Mouse (Mus musculus) neural tube, embryonic 14.5 days (tissue): ENCODE measurements around the gene Il13. TPM values are rescaled to one million over a fixed set of nuclear protein-coding genes. Genes with fewer than 3 reads are reported as not detected.
A peak's percentile ranks its signal among the peaks of the same experiment; 100 is the strongest.

Source experiments
- ATAC-seq: fragments of 200-750 bp; cut with Nextera tagmentation; 2 replicates; pipeline ENCODE4 v1.8.0; 2017; ENCODE audit warnings: low read depth, mild to moderate bottlenecking, moderate TSS enrichment, moderate library complexity
- H3K27ac ChIP-seq: fragments of 300-500 bp; sonication (generic); 2 replicates; pipeline ENCODE4 v1.5.1; 2014; ENCODE audit warnings: low read depth, mild to moderate bottlenecking, control low read depth, low read length, moderate library complexity, mixed read lengths
- H3K27me3 ChIP-seq: fragments of 300-500 bp; sonication (generic); 2 replicates; pipeline ENCODE4 v1.6.1; 2014; ENCODE audit warnings: low read length; ENCODE audit not compliant: control insufficient read depth, insufficient read depth
- H3K36me3 ChIP-seq: fragments of 300-500 bp; sonication (generic); 2 replicates; pipeline ENCODE4 v1.6.1; 2014; ENCODE audit warnings: low read length, mixed read lengths; ENCODE audit not compliant: control insufficient read depth, insufficient read depth
- H3K4me1 ChIP-seq: fragments of 300-500 bp; sonication (generic); 2 replicates; pipeline ENCODE4 v1.6.1; 2014; ENCODE audit warnings: low read length; ENCODE audit not compliant: control insufficient read depth, insufficient read depth
- H3K4me2 ChIP-seq: fragments of 300-500 bp; sonication (generic); 2 replicates; pipeline ENCODE4 v1.6.1; 2014; ENCODE audit warnings: mild to moderate bottlenecking, low read depth, low read length, control low read depth
- H3K4me3 ChIP-seq: fragments of 300-500 bp; sonication (generic); 2 replicates; pipeline ENCODE4 v1.5.1; 2014; ENCODE audit warnings: low read depth, low read length, control low read depth, mixed read lengths
- H3K9ac ChIP-seq: fragments of 300-500 bp; sonication (generic); replicated peaks from 2 replicates; pipeline ENCODE4 v1.6.1; 2014; ENCODE audit warnings: low read depth, mild to moderate bottlenecking, control low read depth, low read length, mixed read lengths
- H3K9me3 ChIP-seq: fragments of 300-500 bp; sonication (generic); 2 replicates; pipeline ENCODE4 v1.6.1; 2016; ENCODE audit warnings: low read length; ENCODE audit not compliant: control insufficient read depth
- WGBS: fragments of 180-500 bp; shearing (Covaris S2); extraction: QIAGEN DNeasy Blood & Tissue Kit; methylation state at CpG from one replicate; pipeline ENCODE4 v1.1.7; 2014; 5-methylcytosine and 5-hydroxymethylcytosine counted together
- polyA plus RNA-seq: library from polyadenylated mRNA; unstranded; fragments of >200 nt; fragmentation: Nextera tagmentation; extraction: Ambion mirVana; gene quantifications from 2 replicates; pipeline ENCODE4 v1.2.1, GENCODE M21; 2014

Gene Il13
- polyA plus RNA-seq, 1 experiment from 2014 or later, result not detected

DNA sequence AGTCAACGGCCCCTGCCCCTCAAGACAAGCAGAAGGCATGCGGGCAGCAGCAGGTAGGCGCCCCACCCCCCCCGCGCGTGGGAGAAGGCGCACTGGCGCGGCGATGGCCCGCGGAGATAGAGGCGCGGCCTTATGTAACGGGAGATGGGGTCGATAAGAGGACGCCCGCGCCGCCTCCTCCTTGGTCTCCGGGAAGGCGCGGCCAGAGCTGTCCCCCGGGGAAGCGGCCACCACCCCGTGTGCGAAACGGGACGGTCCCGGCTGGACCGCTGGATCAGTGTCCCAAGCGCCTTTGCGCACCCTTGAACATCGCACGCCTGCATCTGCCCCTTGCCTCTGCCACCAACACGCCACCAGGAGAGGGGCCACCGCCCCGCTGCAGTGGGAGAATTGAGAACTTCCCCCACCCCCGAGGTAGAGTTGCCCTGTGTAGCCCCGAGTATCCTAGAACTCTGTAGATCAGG is 1.7 kb upstream of the Il13 start:
- Histone ChIP-seq H3K9ac (no peak overlapping the region), H3K27ac (no peak overlapping the region), H3K9me3 (no peaks in the 10 kb centered on the region), H3K4me3 (peak overlapping the region; percentile 28), H3K4me2 (peak overlapping the region; percentile 55), H3K27me3 (peaks cover 4% of the 10 kb centered on the region; the same call in 1 of the 2 replicates), H3K4me1 (peaks cover 3% of the 10 kb centered on the region; the same call in 1 of the 2 replicates), H3K36me3 (no peaks in the 10 kb centered on the region)
- 3% methylated on average over 39 of the region's 40 CpGs for WGBS
- no peak for ATAC-seq

DNA sequence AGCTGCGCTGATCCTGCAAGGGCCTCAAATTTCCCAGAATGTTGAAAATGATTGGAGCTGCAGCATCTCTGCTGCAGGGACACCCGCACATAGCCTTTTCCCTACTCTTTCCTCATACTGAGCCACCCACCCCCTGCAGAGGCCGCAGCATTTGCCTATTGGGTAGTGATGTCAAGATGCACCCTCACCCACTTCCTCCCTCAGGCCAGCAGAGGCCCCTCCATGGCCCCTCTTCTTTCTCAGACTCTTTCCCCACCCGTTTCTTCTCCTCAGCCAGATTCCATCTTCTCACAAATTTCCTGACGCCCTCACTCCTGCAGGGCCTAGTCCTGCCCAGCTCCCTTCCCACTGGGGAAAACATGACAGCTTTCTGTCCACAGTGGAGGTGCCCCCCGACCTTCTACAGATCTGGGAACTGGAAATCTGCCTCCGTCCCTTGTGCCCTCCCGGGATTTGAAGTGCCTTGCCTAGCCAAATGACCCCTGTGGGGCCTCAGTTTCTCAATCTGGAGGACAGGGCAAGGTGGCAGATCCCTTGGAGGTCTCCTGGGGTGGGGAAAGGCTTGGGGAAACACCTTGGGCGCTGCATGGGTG is 1.2 kb upstream of the Il13 start:
- Histone ChIP-seq H3K9me3 (no peaks in the 10 kb centered on the region), H3K27ac (no peak overlapping the region), H3K4me2 (peak overlapping the region; percentile 55), H3K36me3 (no peaks in the 10 kb centered on the region), H3K4me3 (peak overlapping the region; percentile 28), H3K27me3 (peaks cover 4% of the 10 kb centered on the region; the same call in 1 of the 2 replicates), H3K4me1 (peaks cover 3% of the 10 kb centered on the region; the same call in 1 of the 2 replicates), H3K9ac (no peak overlapping the region)
- 49% methylated on average over 9 of the region's 9 CpGs for WGBS
- no peak for ATAC-seq

DNA sequence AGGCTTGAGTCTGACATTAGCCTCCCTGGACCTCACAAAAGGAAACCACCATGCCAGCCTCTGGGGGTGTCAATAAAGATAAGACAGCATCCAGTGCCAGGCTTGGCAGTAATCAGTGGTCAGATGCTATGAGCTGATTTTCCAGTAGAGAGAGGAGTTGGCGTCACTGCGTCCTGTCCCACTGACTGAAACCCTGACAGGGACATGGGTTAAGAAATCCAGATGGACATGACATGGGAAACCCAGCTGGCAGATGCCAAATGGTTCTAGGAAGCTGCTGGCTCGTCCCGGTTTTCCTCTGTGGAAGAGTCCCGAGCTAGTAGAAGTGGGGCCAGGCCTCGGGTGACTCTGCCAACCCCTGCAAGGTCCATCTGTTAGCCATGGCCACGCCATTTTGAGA is 858 bp downstream of the Il13 start:
- no peak overlapping the region for H3K4me2 ChIP-seq
- H3K4me3 ChIP-seq, result no peak overlapping the region
- peaks cover 3% of the 10 kb centered on the region; the same call in 1 of the 2 replicates for H3K4me1 ChIP-seq
- no peaks in the 10 kb centered on the region for H3K36me3 ChIP-seq
- no peak for ATAC-seq
- H3K27ac ChIP-seq, result no peak overlapping the region
- no peak overlapping the region for H3K9ac ChIP-seq
- WGBS, result 90% methylated on average over 7 of the region's 7 CpGs
- H3K9me3 ChIP-seq, result no peaks in the 10 kb centered on the region
- H3K27me3 ChIP-seq, result peaks cover 4% of the 10 kb centered on the region; the same call in 1 of the 2 replicates

DNA sequence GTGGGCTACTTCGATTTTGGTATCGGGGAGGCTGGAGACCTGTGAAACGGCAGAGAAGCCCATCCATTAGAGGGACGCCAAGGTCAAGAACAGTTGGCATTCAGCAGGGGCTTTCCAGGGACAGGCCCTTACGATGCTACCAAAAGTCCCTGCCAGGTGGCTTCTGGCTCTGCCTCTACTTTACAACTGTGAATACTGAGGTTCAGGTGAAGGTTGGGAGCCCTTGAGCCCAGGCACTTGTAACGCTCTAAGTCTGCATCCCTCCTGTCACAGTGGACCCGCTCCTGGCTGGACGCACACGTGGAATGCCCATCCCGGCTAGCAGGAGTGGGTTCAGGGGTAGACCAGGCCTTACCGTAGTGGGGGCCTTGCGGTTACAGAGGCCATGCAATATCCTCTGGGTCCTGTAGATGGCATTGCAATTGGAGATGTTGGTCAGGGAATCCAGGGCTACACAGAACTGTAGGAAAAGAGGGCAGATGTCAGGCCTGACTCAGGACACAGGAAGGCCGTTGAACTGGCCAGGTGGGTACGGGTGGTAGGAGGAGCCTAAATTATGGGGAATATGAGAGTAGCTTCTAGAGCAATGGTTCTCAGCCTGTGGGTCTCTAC is 2.3 kb downstream of the Il13 start:
- H3K36me3 ChIP-seq, result no peaks in the 10 kb centered on the region
- 76% methylated on average over 14 of the region's 14 CpGs for WGBS

DNA sequence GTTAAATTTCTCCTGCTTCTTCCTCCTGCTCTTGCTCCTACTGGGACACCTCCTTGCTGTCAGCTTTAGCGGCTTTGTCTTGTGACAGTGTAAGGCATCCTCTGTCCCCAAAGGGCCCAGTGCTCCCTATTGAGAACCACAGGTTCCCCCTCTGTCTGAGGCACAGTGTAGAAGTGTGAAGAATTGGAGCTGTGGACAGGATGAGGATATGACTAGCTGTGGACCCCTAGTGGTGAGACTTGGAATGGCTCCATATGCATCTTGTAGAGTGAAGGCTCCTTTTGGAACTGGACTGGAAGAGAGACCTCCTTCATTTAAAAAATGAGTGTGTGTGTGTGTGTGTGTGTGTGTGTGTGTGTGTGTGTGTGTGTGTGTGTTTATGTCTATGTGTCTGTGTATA is 6.6 kb downstream of the Il13 start:
- H3K27me3 ChIP-seq, result no peaks in the 10 kb centered on the region
- no peaks in the 10 kb centered on the region for H3K36me3 ChIP-seq
- no peaks in the 10 kb centered on the region for H3K9me3 ChIP-seq
- H3K4me3 ChIP-seq, result no peak overlapping the region
- no peak overlapping the region for H3K9ac ChIP-seq
- peak; percentile 69; the same call in 1 of the 2 replicates for ATAC-seq
- no peaks in the 10 kb centered on the region for H3K4me1 ChIP-seq
- WGBS, result 20% methylated on average over 1 of the region's 1 CpGs
- H3K27ac ChIP-seq, result no peak overlapping the region
- H3K4me2 ChIP-seq, result no peak overlapping the region

More for the DNA sequence above, 2.3 kb downstream of the Il13 start:
- peaks cover 4% of the 10 kb centered on the region; the same call in 1 of the 2 replicates for H3K27me3 ChIP-seq
- no peak overlapping the region for H3K4me3 ChIP-seq
- no peak for ATAC-seq
- H3K9me3 ChIP-seq, result no peaks in the 10 kb centered on the region
- no peak overlapping the region for H3K4me2 ChIP-seq
- H3K9ac ChIP-seq, result no peak overlapping the region
- H3K4me1 ChIP-seq, result peaks cover 3% of the 10 kb centered on the region; the same call in 1 of the 2 replicates
- H3K27ac ChIP-seq, result no peak overlapping the region

DNA sequence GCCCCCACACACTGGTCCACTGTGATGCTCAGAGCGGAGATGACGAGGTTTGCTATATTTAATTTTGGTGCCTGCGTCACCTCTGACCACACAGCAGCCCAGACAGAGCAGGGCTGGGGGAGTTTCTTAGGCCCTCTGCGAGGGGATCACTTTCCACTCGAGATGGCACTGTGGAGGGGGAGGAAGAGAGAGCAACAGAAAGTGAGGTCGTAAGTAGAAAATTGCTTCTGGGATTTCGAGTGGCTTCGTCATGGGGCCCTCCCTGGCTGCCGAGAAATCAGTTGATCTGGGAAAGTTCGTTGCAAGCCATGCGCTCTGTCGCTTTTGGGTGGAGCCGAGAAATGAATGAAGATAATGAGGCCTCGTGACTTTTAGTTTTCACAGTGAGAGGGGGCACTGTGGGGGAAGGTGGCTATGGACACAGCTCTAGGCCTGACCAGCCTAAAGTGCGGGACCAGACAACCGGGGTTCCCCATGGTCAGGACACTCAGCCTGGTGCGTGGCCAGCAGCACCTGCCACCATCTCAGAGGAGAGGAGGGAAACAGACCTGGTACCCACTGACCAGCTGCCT is 7.6 kb downstream of the Il13 start:
- Histone ChIP-seq H3K36me3 (no peaks in the 10 kb centered on the region), H3K9me3 (no peaks in the 10 kb centered on the region), H3K27ac (no peak overlapping the region), H3K9ac (no peak overlapping the region), H3K27me3 (no peaks in the 10 kb centered on the region), H3K4me1 (no peaks in the 10 kb centered on the region), H3K4me2 (no peak overlapping the region), H3K4me3 (no peak overlapping the region)
- 74% methylated on average over 17 of the region's 17 CpGs for WGBS
- ATAC-seq, result no peak

DNA sequence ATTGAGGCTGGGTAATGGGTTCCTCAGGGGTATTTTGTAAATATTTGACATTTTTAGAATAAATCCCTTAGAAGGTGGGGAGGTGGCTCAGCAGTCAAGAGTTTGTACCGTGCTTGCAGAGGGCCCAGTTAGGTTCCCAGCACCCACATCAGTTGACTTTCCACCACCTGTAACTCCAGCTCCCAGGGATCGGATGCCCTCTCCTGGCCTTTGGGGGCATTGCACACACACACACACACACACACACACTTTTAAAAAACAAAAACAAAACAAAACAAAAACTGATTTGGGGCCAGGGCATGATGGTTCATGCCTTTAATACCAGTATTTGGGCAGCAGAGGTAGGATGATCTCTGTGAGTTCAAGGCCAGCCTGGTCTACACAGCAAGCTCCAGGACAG is 10.4 kb downstream of the Il13 start:
- no peak overlapping the region for H3K4me3 ChIP-seq
- no peaks in the 10 kb centered on the region for H3K27me3 ChIP-seq
- WGBS, result 100% methylated on average over 2 of the region's 2 CpGs

DNA sequence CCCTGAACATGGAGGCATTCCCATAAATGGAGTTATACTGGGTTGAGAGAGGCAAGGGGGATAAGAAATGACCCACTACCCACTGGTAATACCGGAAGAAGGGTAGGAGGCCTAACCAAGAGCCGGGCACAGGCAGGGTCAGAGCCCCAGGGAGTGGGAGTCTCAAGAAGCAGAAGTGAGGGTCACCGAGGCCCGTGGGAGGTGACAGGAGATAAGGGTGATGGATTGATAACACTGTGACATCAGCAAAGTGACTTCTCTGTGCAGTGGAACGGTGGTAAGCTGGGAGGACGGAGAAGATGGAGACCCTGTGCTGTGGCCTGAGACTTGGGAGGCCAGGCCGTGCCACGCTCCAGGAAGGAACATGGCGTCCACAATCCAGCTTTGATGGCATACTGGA is 10.9 kb downstream of the Il13 start:
- H3K27me3 ChIP-seq, result no peaks in the 10 kb centered on the region
- H3K4me2 ChIP-seq, result no peak overlapping the region
- WGBS, result 92% methylated on average over 9 of the region's 9 CpGs

More for the DNA sequence above, 10.4 kb downstream of the Il13 start:
- H3K4me2 ChIP-seq, result no peak overlapping the region
- no peaks in the 10 kb centered on the region for H3K4me1 ChIP-seq
- no peak overlapping the region for H3K27ac ChIP-seq
- ATAC-seq, result no peak
- no peaks in the 10 kb centered on the region for H3K36me3 ChIP-seq
- no peak overlapping the region for H3K9ac ChIP-seq
- no peaks in the 10 kb centered on the region for H3K9me3 ChIP-seq

DNA sequence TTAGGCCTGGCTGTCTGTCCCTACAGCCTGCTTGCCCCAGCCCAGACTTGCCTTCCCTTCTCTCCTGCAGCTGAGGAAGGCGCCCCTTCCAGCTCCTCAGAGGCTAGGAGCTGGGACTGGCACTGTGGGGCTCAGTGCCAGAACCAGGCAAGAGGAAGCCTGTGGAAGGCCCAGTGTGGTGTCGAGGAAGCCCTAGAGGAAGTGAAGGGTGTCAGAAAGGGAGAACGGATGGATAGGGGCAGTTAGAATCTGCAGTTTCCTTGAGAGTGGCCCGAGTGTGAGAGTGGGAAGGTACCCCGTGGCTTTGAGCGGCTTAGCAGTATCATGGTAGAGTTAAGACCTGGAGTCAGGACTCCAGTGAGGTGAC is 12.1 kb downstream of the Il13 start:
- H3K27ac ChIP-seq, result no peak overlapping the region
- WGBS, result 81% methylated on average over 6 of the region's 6 CpGs
- no peak overlapping the region for H3K9ac ChIP-seq
- no peaks in the 10 kb centered on the region for H3K36me3 ChIP-seq
- H3K27me3 ChIP-seq, result no peaks in the 10 kb centered on the region
- no peaks in the 10 kb centered on the region for H3K4me1 ChIP-seq
- no peak overlapping the region for H3K4me3 ChIP-seq
- H3K9me3 ChIP-seq, result no peaks in the 10 kb centered on the region
- no peak overlapping the region for H3K4me2 ChIP-seq
- no peak for ATAC-seq

More for the DNA sequence above, 10.9 kb downstream of the Il13 start:
- no peak overlapping the region for H3K27ac ChIP-seq
- no peaks in the 10 kb centered on the region for H3K36me3 ChIP-seq
- H3K4me1 ChIP-seq, result no peaks in the 10 kb centered on the region
- no peak overlapping the region for H3K4me3 ChIP-seq
- H3K9me3 ChIP-seq, result no peaks in the 10 kb centered on the region
- no peak overlapping the region for H3K9ac ChIP-seq
- no peak for ATAC-seq
